Mouse (Mus musculus): ENCODE data around the gene Mfng. TPM values are rescaled to one million over a fixed set of nuclear protein-coding genes. Genes with fewer than 3 reads are reported as not detected.
A peak's percentile ranks its signal among the peaks of the same experiment; 100 is the strongest.

Gene Mfng
- polyA plus RNA-seq, 1 experiment = 6.3 TPM

- H3K27ac ChIP-seq (ENCODE audit: insufficient read depth, low read length) = no peak overlapping the region
- H3K4me3 ChIP-seq (ENCODE audit: insufficient read depth, low read length) = no peak overlapping the region
- no peaks in the 10 kb centered on the region for H3K4me1 ChIP-seq (ENCODE audit: control insufficient read depth, insufficient read depth, low read length)
- no peak for TF ChIP-seq CTCF (IDR thresholded peaks at IDR 0.05; ENCODE audit: extremely low read depth, insufficient read depth, low read length)
These were observed 42.8 kb downstream of the Mfng start for GRCm38 (mm10) chr15:78730315-78731049.

GRCm38 (mm10) chr15:78726697-78727096, 46.6 kb downstream of the Mfng start:
- Histone ChIP-seq H3K4me1 (ENCODE audit: control insufficient read depth, insufficient read depth, low read length) (no peaks in the 10 kb centered on the region), H3K4me3 (ENCODE audit: insufficient read depth, low read length) (no peak overlapping the region), H3K27ac (ENCODE audit: insufficient read depth, low read length) (no peak overlapping the region)
- TF ChIP-seq POLR2A (IDR thresholded peaks at IDR 0.05; ENCODE audit: extremely low read depth, insufficient read depth, low read length) = no peak
- TF ChIP-seq CTCF (IDR thresholded peaks at IDR 0.05; ENCODE audit: extremely low read depth, insufficient read depth, low read length) = no peak

GRCm38 (mm10) chr15:78720532-78720931, 52.7 kb downstream of the Mfng start:
- Histone ChIP-seq H3K4me3 (ENCODE audit: insufficient read depth, low read length) (no peak overlapping the region), H3K27ac (ENCODE audit: insufficient read depth, low read length) (no peak overlapping the region), H3K4me1 (ENCODE audit: control insufficient read depth, insufficient read depth, low read length) (peaks cover 2% of the 10 kb centered on the region)
- TF ChIP-seq CTCF (IDR thresholded peaks at IDR 0.05; ENCODE audit: extremely low read depth, insufficient read depth, low read length) = no peak
- no peak for TF ChIP-seq POLR2A (IDR thresholded peaks at IDR 0.05; ENCODE audit: extremely low read depth, insufficient read depth, low read length)

GRCm38 (mm10) chr15:78720094-78720493, 53.2 kb downstream of the Mfng start:
- no peak overlapping the region for H3K27ac ChIP-seq (ENCODE audit: insufficient read depth, low read length)
- TF ChIP-seq POLR2A (IDR thresholded peaks at IDR 0.05; ENCODE audit: extremely low read depth, insufficient read depth, low read length) (no peak), CTCF (IDR thresholded peaks at IDR 0.05; ENCODE audit: extremely low read depth, insufficient read depth, low read length) (peak; percentile 63)
- no peak overlapping the region for H3K4me3 ChIP-seq (ENCODE audit: insufficient read depth, low read length)
- H3K4me1 ChIP-seq (ENCODE audit: control insufficient read depth, insufficient read depth, low read length) = peaks cover 4% of the 10 kb centered on the region

DNA sequence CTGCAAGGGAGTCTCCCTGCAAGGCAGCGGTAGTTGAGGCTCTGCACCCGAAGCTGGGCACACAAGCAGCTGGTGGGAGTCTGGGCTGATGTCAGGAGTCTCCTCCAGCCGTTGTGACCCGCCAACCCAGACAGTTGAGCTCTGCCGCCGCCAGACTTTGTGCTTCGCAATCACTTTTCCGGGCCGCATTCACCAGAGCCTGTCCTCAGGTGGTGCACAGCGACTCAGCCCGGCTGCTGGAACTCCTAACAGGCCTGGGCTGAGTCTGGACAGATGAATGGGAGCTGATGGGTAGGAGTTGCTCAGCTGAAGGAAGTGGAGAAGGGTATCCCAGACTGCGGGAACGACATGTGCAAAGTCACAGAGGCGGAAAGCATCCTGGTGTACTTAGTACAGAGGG, 53.9 kb downstream of the Mfng start:
- Histone ChIP-seq H3K27ac (ENCODE audit: insufficient read depth, low read length) (no peak overlapping the region), H3K4me3 (ENCODE audit: insufficient read depth, low read length) (peak overlapping the region; percentile 84), H3K4me1 (ENCODE audit: control insufficient read depth, insufficient read depth, low read length) (peaks cover 5% of the 10 kb centered on the region)
- no peak for TF ChIP-seq POLR2A (IDR thresholded peaks at IDR 0.05; ENCODE audit: extremely low read depth, insufficient read depth, low read length)
- TF ChIP-seq CTCF (IDR thresholded peaks at IDR 0.05; ENCODE audit: extremely low read depth, insufficient read depth, low read length) = no peak

DNA sequence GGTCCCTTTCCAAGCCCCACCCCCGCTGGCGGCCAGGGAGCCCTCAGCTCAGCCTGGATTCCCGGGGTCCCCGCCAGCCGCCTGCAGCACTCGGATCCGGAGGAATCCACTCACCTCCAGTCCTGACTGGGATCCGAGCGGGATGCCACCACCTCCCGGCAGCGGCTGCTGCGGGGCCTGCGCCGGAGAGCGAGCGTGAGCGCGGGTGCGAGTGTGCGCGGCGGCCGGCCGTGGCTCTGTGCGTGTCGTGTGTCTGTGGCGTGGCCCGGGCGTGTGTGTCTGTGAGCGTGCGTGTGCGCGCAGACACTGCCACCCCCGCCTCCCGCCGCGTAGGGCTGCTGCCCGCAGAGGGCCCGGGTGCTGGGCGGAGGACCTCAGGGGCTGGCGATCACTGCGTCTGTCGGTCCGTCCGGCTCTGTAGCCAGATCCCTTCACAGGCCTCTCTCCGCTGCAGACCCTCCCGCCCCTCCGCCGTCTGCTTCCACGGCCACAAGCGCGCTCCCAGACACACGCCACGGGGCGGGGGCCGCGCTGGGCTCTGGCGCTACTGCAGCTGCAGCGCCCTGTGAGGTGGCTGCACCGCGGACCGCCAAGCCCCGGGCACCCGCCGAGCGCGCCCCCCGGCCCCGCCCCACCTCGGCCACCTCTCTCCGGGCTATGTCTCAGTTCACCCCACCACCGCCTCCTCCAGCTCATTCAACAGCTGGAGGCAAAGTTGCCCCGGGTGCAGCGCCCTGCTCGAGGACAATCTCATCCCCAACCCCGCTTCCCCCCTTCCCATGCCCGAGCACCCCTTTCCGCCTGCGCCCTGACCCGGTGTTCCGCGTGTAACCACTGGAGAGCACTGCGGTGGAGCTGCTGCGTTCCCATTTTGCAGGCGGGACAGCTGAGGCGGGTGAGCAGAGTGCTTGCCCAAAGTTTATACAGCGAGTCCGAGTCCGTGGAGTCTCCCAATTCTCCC, 54.7 kb downstream of the Mfng start, which contains the start of gene Elfn2:
Gene Elfn2 (minus strand): TSS at position 482 of the 961 bp plus-strand sequence.
- TF ChIP-seq CTCF (IDR thresholded peaks at IDR 0.05; ENCODE audit: extremely low read depth, insufficient read depth, low read length) = no peak
- TF ChIP-seq POLR2A (IDR thresholded peaks at IDR 0.05; ENCODE audit: extremely low read depth, insufficient read depth, low read length) = peak; percentile 24; the same call in 1 of the 2 replicates
- peak within 1 kb of the TSS; percentile 96 for H3K27ac ChIP-seq (ENCODE audit: insufficient read depth, low read length)
- H3K4me1 ChIP-seq (ENCODE audit: control insufficient read depth, insufficient read depth, low read length) = peaks cover 7% of the 10 kb centered on the region
- H3K4me3 ChIP-seq (ENCODE audit: insufficient read depth, low read length) = peak within 1 kb of the TSS; percentile 84

GRCm38 (mm10) chr15:78716936-78717335, 56.3 kb downstream of the Mfng start:
- H3K27ac ChIP-seq (ENCODE audit: insufficient read depth, low read length) = peak overlapping the region; percentile 96; the same call in 1 of the 2 replicates
- no peak for TF ChIP-seq CTCF (IDR thresholded peaks at IDR 0.05; ENCODE audit: extremely low read depth, insufficient read depth, low read length)
- TF ChIP-seq POLR2A (IDR thresholded peaks at IDR 0.05; ENCODE audit: extremely low read depth, insufficient read depth, low read length) = peak; percentile 58; the same call in 1 of the 2 replicates
- peak overlapping the region; percentile 84 for H3K4me3 ChIP-seq (ENCODE audit: insufficient read depth, low read length)
- H3K4me1 ChIP-seq (ENCODE audit: control insufficient read depth, insufficient read depth, low read length) = peaks cover 9% of the 10 kb centered on the region

DNA sequence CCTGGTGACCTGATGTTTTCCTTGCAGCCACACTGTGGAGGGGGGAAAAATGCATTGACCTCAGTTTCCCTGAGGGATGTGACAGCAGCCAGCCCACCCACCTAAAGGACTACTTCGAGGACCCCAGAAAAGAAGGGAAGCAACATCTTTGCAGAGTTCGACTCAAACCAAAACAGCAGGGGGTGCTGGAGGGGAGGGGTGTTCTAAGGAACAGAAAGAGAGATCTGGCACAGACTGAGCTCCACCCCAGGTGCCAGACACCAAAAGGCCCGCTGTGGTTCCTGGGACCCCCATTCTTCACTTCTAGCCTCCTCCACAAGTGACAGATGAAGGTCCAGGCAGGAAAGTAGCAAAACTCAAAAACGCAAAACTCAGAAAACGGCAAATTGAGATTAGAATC, 57.4 kb downstream of the Mfng start:
- Histone ChIP-seq H3K4me1 (ENCODE audit: control insufficient read depth, insufficient read depth, low read length) (peaks cover 13% of the 10 kb centered on the region), H3K27ac (ENCODE audit: insufficient read depth, low read length) (no peak overlapping the region), H3K4me3 (ENCODE audit: insufficient read depth, low read length) (peak overlapping the region; percentile 84; the same call in 1 of the 2 replicates)
- TF ChIP-seq POLR2A (IDR thresholded peaks at IDR 0.05; ENCODE audit: extremely low read depth, insufficient read depth, low read length) (no peak), CTCF (IDR thresholded peaks at IDR 0.05; ENCODE audit: extremely low read depth, insufficient read depth, low read length) (0 out of 2 replicates have a peak, but pooled peaks have one; percentile 20)

- Histone ChIP-seq H3K4me3 (ENCODE audit: insufficient read depth, low read length) (peak overlapping the region; percentile 41), H3K4me1 (ENCODE audit: control insufficient read depth, insufficient read depth, low read length) (peaks cover 15% of the 10 kb centered on the region), H3K27ac (ENCODE audit: insufficient read depth, low read length) (peak overlapping the region; percentile 80)
- TF ChIP-seq POLR2A (IDR thresholded peaks at IDR 0.05; ENCODE audit: extremely low read depth, insufficient read depth, low read length) (no peak), CTCF (IDR thresholded peaks at IDR 0.05; ENCODE audit: extremely low read depth, insufficient read depth, low read length) (no peak)
These were observed 59.5 kb downstream of the Mfng start for GRCm38 (mm10) chr15:78713751-78714150.

Measured in cortical plate, adult 2 months (tissue).